Mouse (Mus musculus): ENCODE results near the gene Tub. TPM values are rescaled to one million over a fixed set of nuclear protein-coding genes. Genes with fewer than 3 reads are reported as not detected.

Gene Tub
- polyA plus RNA-seq, 1 experiment from 2014 or later = 0.29 TPM

DNA sequence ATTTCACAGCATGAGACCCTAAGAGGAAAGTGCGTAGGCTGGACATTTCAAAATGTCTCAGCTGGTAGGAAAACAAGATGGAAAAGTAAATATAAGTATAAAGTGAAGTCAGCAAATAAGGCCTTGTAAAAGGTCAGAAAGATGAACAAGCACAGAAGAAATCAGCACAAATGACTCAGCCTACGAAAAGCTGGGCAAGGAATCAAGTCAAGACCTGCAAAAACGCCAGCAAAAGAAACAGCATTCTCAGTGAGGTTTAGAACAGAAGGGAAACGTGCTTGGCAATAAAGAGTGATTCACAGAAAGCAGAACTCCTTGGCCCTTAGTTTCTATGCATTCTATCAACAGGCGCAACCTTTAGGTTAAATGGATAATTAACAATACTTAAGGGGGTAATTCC, 122.2 kb downstream of the Tub start:
- no peaks in the 10 kb centered on the region for H3K36me3 ChIP-seq (ENCODE audit: control insufficient read depth, insufficient read depth, low read length)
- no peak overlapping the region for H3K4me3 ChIP-seq (ENCODE audit: low read depth, low read length)
- no peak overlapping the region for H3K9ac ChIP-seq (ENCODE audit: low read depth, low read length)
- H3K9me3 ChIP-seq (ENCODE audit: control insufficient read depth, low read length) = no peaks in the 10 kb centered on the region
- ATAC-seq (replicated peaks; ENCODE audit: low FRiP score) (no peak), DNase-seq (ENCODE audit: low spot score) (no peak)
- 75% methylated on average over 5 of the region's 5 CpGs for WGBS
- no peaks in the 10 kb centered on the region for H3K27me3 ChIP-seq (replicated peaks; ENCODE audit: control insufficient read depth, insufficient read depth, low read length)
- H3K4me1 ChIP-seq (replicated peaks; ENCODE audit: control insufficient read depth, insufficient read depth, low read length) = no peaks in the 10 kb centered on the region
- no peak overlapping the region for H3K27ac ChIP-seq (ENCODE audit: low read depth, low read length)
- no peak overlapping the region for H3K4me2 ChIP-seq

DNA sequence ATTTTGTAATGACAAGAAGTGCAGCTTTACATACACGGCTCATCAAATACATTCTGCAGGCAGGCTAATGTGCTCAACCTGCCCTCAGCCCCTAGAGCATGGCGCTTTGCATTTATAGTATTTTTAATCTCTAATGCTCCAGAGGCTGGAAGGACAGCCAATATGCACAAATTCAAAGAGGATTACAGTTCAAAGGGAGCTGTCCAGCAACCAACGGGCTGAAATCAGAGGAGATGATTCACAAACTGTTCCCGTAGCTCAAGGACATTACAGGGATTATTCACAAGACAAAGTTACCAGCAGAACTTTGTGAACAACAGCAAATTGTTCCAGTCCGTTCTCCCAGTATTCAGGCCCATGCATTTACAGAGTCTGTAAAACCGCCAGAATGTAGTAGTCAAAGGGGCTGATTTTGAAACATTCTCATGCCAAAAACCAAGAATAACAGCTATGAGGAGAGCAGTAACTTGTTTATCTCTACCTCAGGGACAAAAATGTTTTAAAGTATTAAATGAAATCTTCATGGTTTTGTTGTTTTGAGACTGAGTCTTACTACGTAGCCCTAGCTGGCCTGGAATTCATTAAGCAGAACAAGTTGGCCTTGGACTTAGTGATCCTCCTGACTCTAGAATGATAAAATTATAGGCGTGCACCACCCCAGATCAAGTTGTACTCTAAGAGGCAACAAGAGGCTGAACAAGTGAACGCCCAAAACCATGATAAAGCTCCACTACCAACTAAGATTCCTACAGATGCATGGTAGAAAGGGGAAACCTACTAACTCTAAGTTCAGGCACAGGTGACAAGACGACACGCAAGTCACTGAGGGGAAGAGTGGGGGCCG, 132.4 kb downstream of the Tub start:
- Histone ChIP-seq H3K4me1 (replicated peaks; ENCODE audit: control insufficient read depth, insufficient read depth, low read length) (no peaks in the 10 kb centered on the region; the same call in 1 of the 2 replicates), H3K27me3 (replicated peaks; ENCODE audit: control insufficient read depth, insufficient read depth, low read length) (peaks cover 13% of the 10 kb centered on the region), H3K9ac (ENCODE audit: low read depth, low read length) (peak overlapping the region; percentile 38; the same call in 1 of the 2 replicates), H3K36me3 (ENCODE audit: control insufficient read depth, insufficient read depth, low read length) (no peaks in the 10 kb centered on the region), H3K27ac (ENCODE audit: low read depth, low read length) (no peak overlapping the region), H3K9me3 (ENCODE audit: control insufficient read depth, low read length) (no peaks in the 10 kb centered on the region), H3K4me2 (peak overlapping the region; percentile 80), H3K4me3 (ENCODE audit: low read depth, low read length) (peak overlapping the region; percentile 62)
- peak; percentile 33 for DNase-seq (ENCODE audit: low spot score)
- peak; percentile 41 for ATAC-seq (replicated peaks; ENCODE audit: low FRiP score)
- WGBS = 22% methylated on average over 12 of the region's 12 CpGs

DNA sequence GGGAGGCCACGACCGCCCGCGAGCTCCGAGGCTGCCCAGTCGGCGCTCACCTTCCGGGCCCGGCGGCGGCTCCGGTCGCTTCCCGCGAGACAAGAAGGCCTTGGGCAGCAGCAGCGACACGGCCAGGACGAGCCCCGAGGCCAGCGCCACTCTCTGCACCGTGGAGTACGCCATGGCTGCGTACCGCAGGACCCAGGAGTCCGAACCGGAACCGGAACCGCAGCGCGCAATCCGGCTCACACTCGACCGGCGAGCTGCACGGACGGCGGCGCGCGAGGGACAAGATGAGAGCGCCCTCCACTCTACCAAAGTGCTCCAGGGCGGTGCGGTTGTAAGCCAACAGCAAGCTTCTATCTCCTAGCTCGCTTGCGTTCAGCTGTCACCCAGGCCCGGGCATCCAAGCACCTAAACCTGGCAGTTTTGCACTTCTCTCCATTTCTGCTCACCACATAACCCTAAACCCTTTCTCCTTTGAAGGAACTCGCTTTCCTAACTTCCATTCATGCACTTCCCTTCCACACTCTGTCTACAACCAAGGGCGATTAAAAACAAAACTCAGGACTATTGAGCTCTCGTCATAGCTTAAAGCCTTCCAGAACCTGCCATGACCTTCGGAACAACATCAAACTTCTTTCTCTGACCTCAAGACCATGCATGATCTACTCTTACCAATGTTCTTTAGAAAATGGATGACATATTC, 133.1 kb downstream of the Tub start, which contains the start of gene Ric3:
Gene Ric3, minus strand, starts transcription at position 219 of the 700 bp plus-strand sequence.
- peak; percentile 52 for DNase-seq (ENCODE audit: low spot score)
- Histone ChIP-seq H3K27ac (ENCODE audit: low read depth, low read length) (no peak within 1 kb of the TSS), H3K9ac (ENCODE audit: low read depth, low read length) (peak within 1 kb of the TSS; percentile 38; the same call in 1 of the 2 replicates), H3K4me1 (replicated peaks; ENCODE audit: control insufficient read depth, insufficient read depth, low read length) (no peaks in the 10 kb centered on the region; the same call in 1 of the 2 replicates), H3K9me3 (ENCODE audit: control insufficient read depth, low read length) (no peaks in the 10 kb centered on the region), H3K4me3 (ENCODE audit: low read depth, low read length) (peak within 1 kb of the TSS; percentile 62), H3K36me3 (ENCODE audit: control insufficient read depth, insufficient read depth, low read length) (no peaks in the 10 kb centered on the region), H3K4me2 (peak within 1 kb of the TSS; percentile 80), H3K27me3 (replicated peaks; ENCODE audit: control insufficient read depth, insufficient read depth, low read length) (peaks cover 13% of the 10 kb centered on the region)
- peak; percentile 56 for ATAC-seq (replicated peaks; ENCODE audit: low FRiP score)
- 4% methylated on average over 50 of the region's 50 CpGs for WGBS

DNA sequence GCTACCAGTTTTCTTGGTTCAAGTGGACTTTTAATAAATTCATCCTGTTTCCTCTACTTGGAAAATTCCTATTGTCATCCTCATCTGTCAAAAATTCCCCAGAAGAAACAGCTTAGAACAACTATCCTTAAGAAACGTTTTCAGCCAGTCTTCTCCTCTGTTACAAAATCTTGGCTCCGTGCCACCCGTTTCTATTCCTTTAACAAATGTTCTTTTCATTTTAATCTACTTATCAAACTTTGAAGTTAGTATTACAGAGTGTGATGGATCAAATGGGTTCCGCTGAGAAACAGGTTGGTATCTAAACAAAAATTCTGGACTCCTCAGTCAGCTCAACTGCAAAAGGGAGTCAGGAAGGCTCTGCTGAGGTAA, 133.7 kb downstream of the Tub start:
- no peak for DNase-seq (ENCODE audit: low spot score)
- H3K9me3 ChIP-seq (ENCODE audit: control insufficient read depth, low read length) = no peaks in the 10 kb centered on the region
- WGBS = 80% methylated on average over 4 of the region's 4 CpGs

More for the DNA sequence above, 133.7 kb downstream of the Tub start:
- no peak for ATAC-seq (replicated peaks; ENCODE audit: low FRiP score)
- Histone ChIP-seq H3K4me2 (no peak overlapping the region), H3K27me3 (replicated peaks; ENCODE audit: control insufficient read depth, insufficient read depth, low read length) (peaks cover 13% of the 10 kb centered on the region), H3K9ac (ENCODE audit: low read depth, low read length) (no peak overlapping the region), H3K27ac (ENCODE audit: low read depth, low read length) (no peak overlapping the region), H3K36me3 (ENCODE audit: control insufficient read depth, insufficient read depth, low read length) (no peaks in the 10 kb centered on the region), H3K4me3 (ENCODE audit: low read depth, low read length) (no peak overlapping the region), H3K4me1 (replicated peaks; ENCODE audit: control insufficient read depth, insufficient read depth, low read length) (no peaks in the 10 kb centered on the region; the same call in 1 of the 2 replicates)

Other genes with a start within 250 kb of the Tub start
- not detected in 2 replicates for gene Olfr512, start 237.0 kb upstream of the Tub start, polyA plus RNA-seq (2014; fragmentation: Nextera tagmentation; extraction: Ambion mirVana)
- gene Olfr513, start 199.4 kb upstream of the Tub start, polyA plus RNA-seq (2014; fragmentation: Nextera tagmentation; extraction: Ambion mirVana) = not detected in 2 replicates
- gene Olfr514, start 124.3 kb upstream of the Tub start, polyA plus RNA-seq (2014; fragmentation: Nextera tagmentation; extraction: Ambion mirVana) = not detected in 2 replicates
- gene Olfr516, start 99.8 kb upstream of the Tub start, polyA plus RNA-seq (2014; fragmentation: Nextera tagmentation; extraction: Ambion mirVana) = not detected in 2 replicates
- gene Olfr517, start 78.0 kb upstream of the Tub start, polyA plus RNA-seq (2014; fragmentation: Nextera tagmentation; extraction: Ambion mirVana) = not detected in 2 replicates
- not detected in 2 replicates for gene Olfr518, start 65.3 kb upstream of the Tub start, polyA plus RNA-seq (2014; fragmentation: Nextera tagmentation; extraction: Ambion mirVana)
- gene Olfr519, start 55.9 kb upstream of the Tub start, polyA plus RNA-seq (2014; fragmentation: Nextera tagmentation; extraction: Ambion mirVana) = not detected in 2 replicates
- gene Nlrp10, start 20.2 kb upstream of the Tub start, polyA plus RNA-seq (2014; fragmentation: Nextera tagmentation; extraction: Ambion mirVana) = 0.04 and 0.11 TPM in 2 replicates
- gene Eif3f, start 15.9 kb upstream of the Tub start, polyA plus RNA-seq (2014; fragmentation: Nextera tagmentation; extraction: Ambion mirVana) = 82.8 and 87.8 TPM in 2 replicates
- 1.3 and 2.2 TPM in 2 replicates for gene Ric3, start 133.0 kb downstream of the Tub start, polyA plus RNA-seq (2014; fragmentation: Nextera tagmentation; extraction: Ambion mirVana)
- gene Lmo1, start 224.9 kb downstream of the Tub start, polyA plus RNA-seq (2014; fragmentation: Nextera tagmentation; extraction: Ambion mirVana) = 5.3 and 5.6 TPM in 2 replicates

Measured in liver, embryonic 11.5 days (tissue).